Mouse (Mus musculus) embryonic facial prominence, embryonic 13.5 days (tissue): ENCODE measurements around the gene Herc2. TPM values are rescaled to one million over a fixed set of nuclear protein-coding genes. Genes with fewer than 3 reads are reported as not detected.

Source experiments
- ATAC-seq: fragments of 200-750 bp; cut with Nextera tagmentation; 2 replicates; pipeline ENCODE4 v1.8.0; 2017; ENCODE audit warnings: low read depth; ENCODE audit not compliant: insufficient number of reproducible peaks, insufficient read depth, low FRiP score, low TSS enrichment
- H3K27ac ChIP-seq: fragments of 300-500 bp; sonication (generic); 2 replicates; pipeline ENCODE4 v1.5.1; 2015; ENCODE audit warnings: moderate library complexity, mild to moderate bottlenecking, inconsistent platforms
- H3K27me3 ChIP-seq: fragments of 300-500 bp; sonication (generic); 2 replicates; pipeline ENCODE4 v1.6.1; 2015; ENCODE audit warnings: mild to moderate bottlenecking, inconsistent platforms
- H3K36me3 ChIP-seq: fragments of 300-500 bp; sonication (generic); 2 replicates; pipeline ENCODE4 v1.6.1; 2015; ENCODE audit warnings: mild to moderate bottlenecking, inconsistent platforms
- H3K4me1 ChIP-seq: fragments of 300-500 bp; sonication (generic); 2 replicates; pipeline ENCODE4 v1.6.1; 2015; ENCODE audit warnings: inconsistent platforms
- H3K4me2 ChIP-seq: fragments of 300-500 bp; sonication (generic); 2 replicates; pipeline ENCODE4 v1.6.1; 2015; ENCODE audit warnings: moderate library complexity, mild to moderate bottlenecking, inconsistent platforms
- H3K4me3 ChIP-seq: fragments of 300-500 bp; sonication (generic); 2 replicates; pipeline ENCODE4 v1.5.1; 2015; ENCODE audit warnings: mild to moderate bottlenecking, inconsistent platforms
- H3K9ac ChIP-seq: fragments of 300-500 bp; sonication (generic); 2 replicates; pipeline ENCODE4 v1.6.1; 2015; ENCODE audit warnings: mild to moderate bottlenecking, inconsistent platforms
- H3K9me3 ChIP-seq: fragments of 300-500 bp; sonication (generic); 2 replicates; pipeline ENCODE4 v1.6.1; 2016; ENCODE audit warnings: inconsistent platforms
- WGBS: fragments of 180-500 bp; shearing (Covaris S2); methylation state at CpG from one replicate; pipeline ENCODE4 v1.1.7; 2015; ENCODE audit warnings: mixed read lengths; 5-methylcytosine and 5-hydroxymethylcytosine counted together
- polyA plus RNA-seq: library from polyadenylated mRNA; unstranded; fragments of >200 nt; fragmentation: Nextera tagmentation; extraction: Ambion mirVana; gene quantifications from 2 replicates; pipeline ENCODE4 v1.2.1, GENCODE M21; 2015

The Herc2 gene
- polyA plus RNA-seq, 1 experiment from 2014 or later: 32.5 TPM

- ATAC-seq: no peak
These were observed 30.1 kb upstream of the Herc2 start, which contains the start of gene Nipa1 for GRCm38 (mm10) chr7:56019930-56020253. TSS of gene Nipa1 (minus strand) at chr7:56019954.

GRCm38 (mm10) chr7:56023586-56023985, 26.4 kb upstream of the Herc2 start:
- H3K27me3 ChIP-seq: no peaks in the 10 kb centered on the region
- no peak for ATAC-seq
- peaks cover 5% of the 10 kb centered on the region for H3K4me1 ChIP-seq
- H3K27ac ChIP-seq: no peak overlapping the region
- H3K36me3 ChIP-seq: no peaks in the 10 kb centered on the region
- WGBS: 90% methylated on average over 3 of the region's 3 CpGs
- no peak overlapping the region for H3K9ac ChIP-seq
- no peak overlapping the region for H3K4me2 ChIP-seq
- H3K4me3 ChIP-seq: no peak overlapping the region
- H3K9me3 ChIP-seq: no peaks in the 10 kb centered on the region

More at GRCm38 (mm10) chr7:56019930-56020253, 30.1 kb upstream of the Herc2 start, which contains the start of gene Nipa1:
- H3K27ac ChIP-seq: peak within 1 kb of the TSS; percentile 74
- no peaks in the 10 kb centered on the region for H3K27me3 ChIP-seq
- H3K9ac ChIP-seq: peak within 1 kb of the TSS; percentile 85
- peaks cover 12% of the 10 kb centered on the region for H3K4me1 ChIP-seq
- H3K4me3 ChIP-seq: peak within 1 kb of the TSS; percentile 75
- peak within 1 kb of the TSS; percentile 80 for H3K4me2 ChIP-seq
- H3K9me3 ChIP-seq: no peaks in the 10 kb centered on the region
- WGBS: 51% methylated on average over 3 of the region's 3 CpGs
- 0 out of 2 replicates have a peak, but pooled peaks cover 6% of the 10 kb centered on the region for H3K36me3 ChIP-seq

GRCm38 (mm10) chr7:56042353-56042752, 7.6 kb upstream of the Herc2 start:
- no peak overlapping the region for H3K4me2 ChIP-seq
- no peak for ATAC-seq
- no peaks in the 10 kb centered on the region for H3K27me3 ChIP-seq
- no peaks in the 10 kb centered on the region for H3K4me1 ChIP-seq
- H3K27ac ChIP-seq: no peak overlapping the region
- WGBS: 12% methylated on average over 5 of the region's 5 CpGs
- no peak overlapping the region for H3K4me3 ChIP-seq
- no peaks in the 10 kb centered on the region for H3K36me3 ChIP-seq
- no peak overlapping the region for H3K9ac ChIP-seq
- H3K9me3 ChIP-seq: no peaks in the 10 kb centered on the region

- Histone ChIP-seq H3K9ac (no peak overlapping the region), H3K27ac (no peak overlapping the region), H3K9me3 (no peaks in the 10 kb centered on the region), H3K27me3 (no peaks in the 10 kb centered on the region), H3K4me3 (no peak overlapping the region), H3K4me1 (no peaks in the 10 kb centered on the region), H3K36me3 (no peaks in the 10 kb centered on the region), H3K4me2 (no peak overlapping the region)
- 62% methylated on average over 4 of the region's 4 CpGs for WGBS
- ATAC-seq: no peak
These were observed 6.3 kb upstream of the Herc2 start for GRCm38 (mm10) chr7:56043577-56044266.

- Histone ChIP-seq H3K9ac (no peak overlapping the region), H3K27ac (no peak overlapping the region), H3K27me3 (no peaks in the 10 kb centered on the region), H3K9me3 (no peaks in the 10 kb centered on the region), H3K36me3 (no peaks in the 10 kb centered on the region), H3K4me2 (no peak overlapping the region), H3K4me1 (peaks cover 4% of the 10 kb centered on the region; the same call in 1 of the 2 replicates), H3K4me3 (no peak overlapping the region)
- WGBS: 86% methylated on average over 3 of the region's 3 CpGs
- ATAC-seq: no peak
These were observed 5.7 kb upstream of the Herc2 start for GRCm38 (mm10) chr7:56044267-56044629.

GRCm38 (mm10) chr7:56047178-56047577, 2.8 kb upstream of the Herc2 start:
- Histone ChIP-seq H3K4me2 (no peak overlapping the region), H3K27ac (no peak overlapping the region), H3K4me1 (peaks cover 13% of the 10 kb centered on the region), H3K36me3 (no peaks in the 10 kb centered on the region), H3K27me3 (no peaks in the 10 kb centered on the region), H3K9me3 (no peaks in the 10 kb centered on the region), H3K4me3 (no peak overlapping the region), H3K9ac (no peak overlapping the region)
- ATAC-seq: no peak
- 79% methylated on average over 1 of the region's 1 CpGs for WGBS

GRCm38 (mm10) chr7:56050487-56050911, 503 bp downstream of the Herc2 start:
- Histone ChIP-seq H3K4me1 (peaks cover 13% of the 10 kb centered on the region), H3K4me2 (peak overlapping the region; percentile 78), H3K36me3 (no peaks in the 10 kb centered on the region), H3K9me3 (no peaks in the 10 kb centered on the region), H3K4me3 (peak overlapping the region; percentile 86), H3K27me3 (no peaks in the 10 kb centered on the region), H3K9ac (peak overlapping the region; percentile 91), H3K27ac (peak overlapping the region; percentile 91)
- ATAC-seq: peak; percentile 4; the same call in 1 of the 2 replicates
- 0% methylated on average over 18 of the region's 18 CpGs for WGBS

- no peak overlapping the region for H3K4me2 ChIP-seq
- H3K36me3 ChIP-seq: peaks cover 15% of the 10 kb centered on the region
- ATAC-seq: no peak
- no peaks in the 10 kb centered on the region for H3K27me3 ChIP-seq
- H3K9ac ChIP-seq: no peak overlapping the region
- no peak overlapping the region for H3K27ac ChIP-seq
- peaks cover 13% of the 10 kb centered on the region for H3K4me1 ChIP-seq
- no peak overlapping the region for H3K4me3 ChIP-seq
- H3K9me3 ChIP-seq: no peaks in the 10 kb centered on the region
These were observed 3.0 kb downstream of the Herc2 start for GRCm38 (mm10) chr7:56052996-56053395.

GRCm38 (mm10) chr7:56055338-56055737, 5.3 kb downstream of the Herc2 start:
- WGBS: 89% methylated on average over 3 of the region's 3 CpGs

GRCm38 (mm10) chr7:56064876-56065275, 14.9 kb downstream of the Herc2 start:
- H3K9me3 ChIP-seq: no peaks in the 10 kb centered on the region
- 98% methylated on average over 1 of the region's 1 CpGs for WGBS

More at GRCm38 (mm10) chr7:56055338-56055737, 5.3 kb downstream of the Herc2 start:
- Histone ChIP-seq H3K27ac (no peak overlapping the region), H3K9me3 (no peaks in the 10 kb centered on the region), H3K4me1 (peaks cover 9% of the 10 kb centered on the region), H3K4me3 (no peak overlapping the region), H3K27me3 (no peaks in the 10 kb centered on the region), H3K9ac (no peak overlapping the region), H3K36me3 (peaks cover 18% of the 10 kb centered on the region), H3K4me2 (no peak overlapping the region)
- no peak for ATAC-seq

GRCm38 (mm10) chr7:56066136-56066535, 16.1 kb downstream of the Herc2 start:
- H3K4me2 ChIP-seq: no peak overlapping the region
- H3K36me3 ChIP-seq: peaks cover 15% of the 10 kb centered on the region
- no peak overlapping the region for H3K27ac ChIP-seq
- no peak overlapping the region for H3K4me3 ChIP-seq
- no peak for ATAC-seq
- WGBS: 84% methylated on average over 2 of the region's 2 CpGs
- no peaks in the 10 kb centered on the region for H3K27me3 ChIP-seq
- H3K9me3 ChIP-seq: no peaks in the 10 kb centered on the region
- H3K4me1 ChIP-seq: no peaks in the 10 kb centered on the region
- no peak overlapping the region for H3K9ac ChIP-seq

More at GRCm38 (mm10) chr7:56064876-56065275, 14.9 kb downstream of the Herc2 start:
- Histone ChIP-seq H3K27ac (no peak overlapping the region), H3K4me2 (no peak overlapping the region), H3K4me3 (no peak overlapping the region), H3K27me3 (no peaks in the 10 kb centered on the region), H3K4me1 (no peaks in the 10 kb centered on the region), H3K36me3 (peaks cover 19% of the 10 kb centered on the region), H3K9ac (no peak overlapping the region)
- ATAC-seq: no peak

- WGBS: 97% methylated on average over 1 of the region's 1 CpGs
- no peak overlapping the region for H3K9ac ChIP-seq
- H3K36me3 ChIP-seq: peaks cover 13% of the 10 kb centered on the region
- ATAC-seq: no peak
- H3K27ac ChIP-seq: no peak overlapping the region
- no peaks in the 10 kb centered on the region for H3K4me1 ChIP-seq
- H3K4me3 ChIP-seq: no peak overlapping the region
- no peaks in the 10 kb centered on the region for H3K9me3 ChIP-seq
- H3K4me2 ChIP-seq: no peak overlapping the region
- no peaks in the 10 kb centered on the region for H3K27me3 ChIP-seq
These were observed 16.6 kb downstream of the Herc2 start for GRCm38 (mm10) chr7:56066634-56067033.
